Mouse (Mus musculus) kidney, postnatal 14 days (tissue): ENCODE measurements at regions not wholly inside any gene's neighbourhood (a gene's known extent, or its start where the extent isn't known, plus 50 kb on each side); places are given as distances from the start of the nearest gene placed in this dataset.
A peak's percentile ranks its signal among the peaks of the same experiment; 100 is the strongest.

Experiments used
- DNase-seq: peaks from one replicate; pipeline ENCODE4 v3.0.0; 2022; ENCODE audit warnings: mixed read lengths

DNA sequence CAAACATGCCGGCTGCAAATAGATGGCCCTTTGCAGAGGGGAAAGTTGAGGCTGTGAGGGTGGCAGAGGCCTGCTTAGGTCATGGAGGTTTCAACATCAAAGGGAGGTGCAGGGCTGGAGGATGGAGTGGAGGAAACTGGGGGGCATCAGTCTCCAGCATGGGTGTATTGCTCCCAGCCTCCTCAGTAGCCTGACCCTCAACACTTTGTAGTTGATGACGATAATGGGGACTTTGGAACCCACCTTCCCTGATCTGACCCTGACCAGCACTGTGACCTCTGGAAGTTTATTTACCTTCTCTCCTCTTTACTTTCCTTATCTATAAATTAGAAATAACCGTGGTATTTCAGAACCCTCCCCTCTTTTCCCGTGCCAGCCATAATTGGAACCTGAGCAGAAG lies 56.2 kb downstream of the Gm26897 start:
- DNase-seq: no peak

DNA sequence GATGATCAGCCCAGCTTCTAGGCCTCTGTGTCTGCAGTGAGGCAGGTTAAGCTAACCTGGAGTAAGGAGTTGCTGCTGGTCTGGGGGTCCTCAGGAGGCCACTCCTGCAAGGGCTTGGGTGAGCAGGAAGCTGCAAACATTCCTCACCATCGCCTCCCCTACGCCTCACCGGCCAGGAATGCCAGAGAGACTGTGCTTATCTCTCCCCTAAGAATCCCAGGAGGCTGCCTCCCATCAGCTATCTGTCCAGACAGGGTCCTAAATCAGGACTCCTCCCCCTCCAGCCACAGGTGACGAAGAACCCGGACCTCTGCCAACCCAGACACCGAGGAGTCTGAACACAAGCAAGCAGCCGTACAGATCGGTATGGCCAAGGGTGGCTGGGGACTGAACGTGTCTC lies 56.8 kb downstream of the Gm26897 start:
- DNase-seq: no peak

DNA sequence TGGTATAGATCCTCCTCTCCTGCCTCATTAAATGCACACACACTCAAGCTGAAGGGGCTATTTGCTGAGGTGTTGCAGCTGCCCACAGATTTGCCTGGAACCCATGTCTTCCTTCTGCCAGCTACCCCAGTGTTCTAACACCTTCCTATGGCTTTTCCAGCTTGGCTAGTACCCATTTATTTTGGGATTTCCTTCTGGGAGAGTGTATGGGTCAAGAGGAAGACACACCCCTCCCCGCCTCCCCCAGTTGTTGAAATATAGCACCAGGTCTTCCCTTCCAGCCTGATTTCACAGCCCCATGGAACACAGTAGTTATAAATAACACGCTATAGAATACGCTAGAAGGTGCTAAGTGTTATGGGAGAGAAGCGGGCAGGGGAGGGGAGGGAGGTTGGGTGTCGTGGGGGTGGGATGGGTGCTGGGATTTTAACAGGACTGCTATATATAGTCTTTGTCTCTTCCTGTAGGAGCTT lies 57.4 kb downstream of the Gm26897 start:
- no peak for DNase-seq

DNA sequence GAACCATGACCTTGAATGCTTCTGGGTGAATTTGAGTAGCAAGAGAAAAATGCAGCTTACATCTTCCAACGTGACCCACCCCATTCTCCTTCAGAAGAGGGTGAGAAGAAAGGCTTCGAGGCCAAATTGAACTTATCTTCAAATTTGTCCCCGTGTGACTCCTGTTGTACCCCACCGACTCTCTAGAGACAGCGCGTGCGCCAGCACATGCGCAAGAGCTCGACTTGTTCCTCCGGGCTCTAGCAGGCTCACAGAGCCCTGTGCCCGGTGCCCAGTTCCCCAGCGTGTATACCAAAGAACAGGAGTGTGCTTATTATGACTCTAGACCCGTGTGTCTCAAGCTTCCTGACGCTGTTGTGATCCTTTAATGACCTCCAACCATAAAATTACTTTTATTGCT lies 59.0 kb downstream of the Gm26897 start:
- no peak for DNase-seq

DNA sequence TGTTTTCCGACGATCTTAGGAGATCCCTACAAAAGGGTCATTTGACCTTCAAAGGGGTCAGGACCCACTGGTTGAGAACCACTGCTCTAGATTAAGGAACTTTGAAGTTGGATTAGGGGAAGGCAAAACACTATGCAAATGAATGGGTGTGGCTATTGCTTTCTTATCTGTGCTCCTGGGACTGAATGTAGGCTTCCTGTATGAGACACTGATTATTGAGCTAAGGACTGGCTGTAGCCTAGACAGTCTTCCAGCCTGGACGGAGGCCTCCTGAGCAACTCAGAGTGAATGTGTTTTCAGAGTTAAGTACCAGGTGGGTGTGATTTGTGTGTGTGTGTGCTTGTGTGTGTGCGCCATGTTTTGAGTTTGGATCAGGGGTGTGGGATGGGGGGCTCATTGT lies 59.5 kb downstream of the Gm26897 start:
- no peak for DNase-seq

DNA sequence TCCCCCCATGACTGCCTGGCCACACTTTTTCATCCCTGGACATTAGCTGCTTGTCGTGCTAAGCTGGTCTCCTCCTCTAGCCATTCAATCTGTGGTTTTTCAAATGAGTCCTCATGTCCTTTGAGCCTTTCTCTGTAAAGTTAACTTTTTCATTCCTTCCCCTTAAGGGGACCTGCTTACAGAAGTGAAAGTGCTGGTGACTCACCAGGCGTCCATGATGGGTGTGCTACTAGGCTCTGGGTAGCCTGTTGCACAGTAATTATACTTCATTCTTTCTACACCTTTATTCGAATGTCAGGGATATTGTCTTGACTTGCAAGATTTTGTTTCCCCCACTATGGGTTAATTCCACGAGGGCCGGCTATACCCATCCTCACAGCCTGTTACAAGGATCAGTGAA lies 63.2 kb downstream of the Gm26897 start:
- DNase-seq: no peak

DNA sequence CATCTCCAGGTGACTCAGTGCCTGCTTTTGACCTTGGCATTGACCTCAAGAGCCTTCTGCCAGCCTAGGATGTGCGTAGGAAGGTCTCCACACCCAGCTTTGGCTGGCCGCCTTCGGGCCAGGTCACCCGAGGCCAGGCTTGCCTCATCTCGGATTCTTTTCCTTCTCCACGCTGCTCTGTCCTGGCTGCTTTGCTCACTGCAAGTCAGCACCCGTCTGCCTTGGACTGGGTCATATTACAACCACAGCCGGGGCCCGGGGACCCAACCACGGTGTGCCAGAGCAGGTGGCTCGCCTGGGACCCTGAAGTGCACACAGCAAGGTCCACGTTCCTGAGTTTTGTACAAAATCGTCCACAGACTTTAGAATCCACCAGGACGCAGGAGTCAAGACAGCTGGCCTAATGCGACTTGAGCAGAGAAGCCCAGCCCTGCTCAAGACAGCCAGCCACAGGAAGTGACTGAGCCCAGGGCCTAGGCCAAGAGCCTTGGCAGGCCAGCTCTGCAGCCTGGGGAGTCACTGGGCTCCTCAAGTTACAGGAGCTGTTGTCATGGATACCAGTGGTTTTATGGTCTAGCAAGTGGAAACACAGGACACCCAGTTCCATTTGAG lies 66.1 kb downstream of the Gm26897 start:
- DNase-seq: peak; percentile 82

DNA sequence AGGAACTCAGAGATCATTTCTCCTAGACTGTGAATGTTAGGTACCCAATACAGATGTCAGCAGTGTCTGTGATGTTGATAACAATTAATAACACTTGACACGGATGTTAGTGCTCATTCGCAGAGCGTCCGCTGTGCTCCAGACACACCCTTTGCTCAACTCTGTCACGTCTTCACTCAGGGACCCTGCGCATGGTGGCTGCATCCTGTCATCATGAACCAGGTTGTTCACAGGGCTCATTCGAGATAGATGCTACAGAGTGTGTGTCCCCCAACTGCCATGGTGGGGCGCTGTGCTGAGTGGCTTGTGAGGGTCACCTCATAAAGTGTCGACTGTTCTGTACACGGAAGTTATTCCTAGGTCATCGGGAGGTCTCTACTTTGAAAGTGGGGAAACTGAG lies 66.8 kb downstream of the Gm26897 start:
- no peak for DNase-seq

DNA sequence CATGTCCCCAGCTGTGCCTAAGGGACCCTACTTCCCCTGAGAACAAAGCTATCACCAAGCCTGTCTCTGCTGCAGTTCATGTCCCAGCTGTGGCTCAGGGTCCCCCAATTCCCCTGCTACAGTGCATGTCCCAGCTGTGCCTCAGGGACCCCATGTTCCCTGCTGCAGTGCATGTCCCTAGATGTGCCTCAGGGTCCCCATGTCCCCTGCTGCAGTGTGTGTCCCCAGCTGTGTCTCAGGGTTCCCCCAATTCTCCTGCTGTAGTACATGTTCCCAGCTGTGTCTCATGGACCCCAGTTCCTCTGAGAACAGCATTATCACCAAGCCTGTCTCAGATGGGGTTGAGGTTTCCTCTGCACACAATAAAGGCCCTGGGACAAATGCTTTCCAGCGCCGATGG lies 67.3 kb downstream of the Gm26897 start:
- DNase-seq: no peak

DNA sequence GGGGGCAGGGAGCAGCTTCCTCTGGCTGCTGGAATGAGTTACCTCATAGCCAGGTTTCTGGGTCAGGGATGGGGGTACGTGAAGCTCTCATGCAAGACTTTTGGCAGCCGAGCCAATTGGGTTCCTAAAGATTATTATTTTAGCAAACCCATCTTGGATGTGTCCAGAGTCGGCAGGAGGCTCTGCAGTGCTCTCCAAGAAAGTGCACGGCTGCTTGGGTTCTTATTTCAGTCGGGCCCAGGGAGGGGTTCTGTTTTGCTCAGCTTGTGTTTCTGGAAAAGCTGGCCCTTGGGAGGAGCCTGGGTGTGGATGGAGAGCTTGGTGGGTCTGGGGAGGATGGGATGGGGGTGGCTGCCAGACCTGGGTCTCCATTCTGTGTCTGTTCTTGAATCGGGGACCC lies 70.8 kb downstream of the Gm26897 start:
- no peak for DNase-seq

DNA sequence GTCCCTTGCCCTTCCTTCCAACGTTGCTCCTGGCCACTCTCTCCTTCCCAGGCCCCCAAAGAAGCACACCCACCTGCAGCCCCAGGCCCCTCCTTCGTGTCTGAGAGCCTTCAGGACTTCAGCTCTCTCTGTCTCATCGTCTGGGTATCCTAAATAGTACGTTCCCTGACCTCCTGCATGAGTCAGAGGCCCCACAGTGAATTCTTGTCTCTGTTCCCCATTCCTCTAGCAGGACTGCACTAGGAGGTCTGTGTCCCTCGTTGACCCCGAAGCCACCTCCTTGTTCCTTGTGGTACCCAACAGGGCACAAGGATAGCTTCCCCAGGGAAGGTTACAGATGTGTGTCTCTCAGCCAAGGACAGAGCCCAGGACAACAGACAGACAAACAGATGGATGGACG lies 71.4 kb downstream of the Gm26897 start:
- DNase-seq: no peak

DNA sequence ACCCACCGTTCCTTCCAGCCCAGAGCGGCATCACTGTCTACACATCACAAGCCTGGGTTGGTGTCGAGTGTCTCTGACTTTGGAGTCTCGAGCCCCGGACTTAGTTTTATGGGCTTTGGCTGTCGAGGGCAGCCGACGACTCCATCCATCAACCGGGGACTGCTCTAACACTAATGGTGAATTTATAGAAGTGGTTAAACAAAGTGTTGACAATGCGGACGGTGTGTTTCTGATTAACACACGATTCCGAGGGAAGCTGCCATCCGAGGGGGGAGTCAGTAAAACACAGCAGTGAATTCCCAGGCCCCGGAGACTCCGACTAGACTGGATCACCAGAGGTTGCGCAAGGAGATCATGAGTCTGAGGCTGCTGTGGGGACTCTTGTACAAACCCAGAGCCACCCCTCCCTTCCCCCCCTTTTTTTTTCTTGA lies 72.1 kb downstream of the Gm26897 start:
- peak; percentile 24 for DNase-seq

DNA sequence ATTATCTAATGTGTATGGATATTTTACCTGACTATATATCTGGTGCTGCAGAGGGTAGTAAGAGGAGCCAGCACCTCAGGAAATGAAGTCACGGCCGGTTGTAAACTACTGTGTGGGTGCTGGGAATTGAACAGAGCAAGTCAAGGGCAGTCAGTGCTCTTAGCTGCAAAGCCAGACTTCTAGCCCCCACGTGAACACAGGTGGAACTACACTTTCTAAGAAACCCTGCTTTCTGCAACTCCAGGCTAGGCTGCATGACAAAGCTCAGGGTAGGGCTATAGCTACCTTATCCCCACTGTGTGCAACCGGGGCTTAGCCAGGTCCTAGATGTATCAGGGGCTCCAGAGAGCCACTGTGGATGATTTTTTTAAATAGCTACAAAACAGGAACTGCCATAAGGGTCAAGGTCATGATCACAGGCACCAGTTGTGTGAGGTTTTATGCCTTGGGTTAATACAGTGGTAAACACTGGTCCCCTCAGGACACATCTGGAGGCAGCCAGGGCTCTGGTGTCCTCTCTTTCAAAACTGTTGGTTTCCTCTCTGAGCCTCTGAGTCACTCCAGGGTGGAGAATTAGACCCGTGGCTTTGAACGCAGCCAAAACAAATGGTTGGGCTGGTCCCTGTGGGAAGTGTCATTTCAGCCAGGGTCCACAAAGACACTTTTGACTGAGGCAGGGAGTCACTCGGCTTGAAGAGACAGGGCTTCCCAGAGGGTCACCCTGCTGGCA lies 76.5 kb downstream of the Gm26897 start:
- DNase-seq: peak; percentile 25

DNA sequence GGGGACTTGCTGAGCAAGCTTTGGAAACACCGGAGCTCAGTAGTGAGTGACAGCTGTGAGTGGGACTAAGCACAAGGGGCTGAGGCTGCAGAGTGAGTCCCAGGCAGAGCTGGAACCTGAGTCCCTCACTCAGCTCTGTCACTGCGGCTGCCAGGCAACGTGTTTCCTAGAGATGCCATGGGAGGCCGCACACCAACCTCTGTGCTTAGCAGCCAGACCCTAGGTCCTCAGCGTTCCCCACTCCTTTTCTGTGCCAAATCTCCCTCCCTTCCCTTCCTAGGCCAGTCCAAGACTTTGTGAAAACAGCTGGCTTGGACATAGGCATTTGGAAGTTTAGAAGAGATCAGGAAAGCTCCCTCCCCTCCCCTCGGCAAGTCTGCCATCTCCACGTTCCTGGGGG lies 78.9 kb downstream of the Gm26897 start:
- DNase-seq: no peak

DNA sequence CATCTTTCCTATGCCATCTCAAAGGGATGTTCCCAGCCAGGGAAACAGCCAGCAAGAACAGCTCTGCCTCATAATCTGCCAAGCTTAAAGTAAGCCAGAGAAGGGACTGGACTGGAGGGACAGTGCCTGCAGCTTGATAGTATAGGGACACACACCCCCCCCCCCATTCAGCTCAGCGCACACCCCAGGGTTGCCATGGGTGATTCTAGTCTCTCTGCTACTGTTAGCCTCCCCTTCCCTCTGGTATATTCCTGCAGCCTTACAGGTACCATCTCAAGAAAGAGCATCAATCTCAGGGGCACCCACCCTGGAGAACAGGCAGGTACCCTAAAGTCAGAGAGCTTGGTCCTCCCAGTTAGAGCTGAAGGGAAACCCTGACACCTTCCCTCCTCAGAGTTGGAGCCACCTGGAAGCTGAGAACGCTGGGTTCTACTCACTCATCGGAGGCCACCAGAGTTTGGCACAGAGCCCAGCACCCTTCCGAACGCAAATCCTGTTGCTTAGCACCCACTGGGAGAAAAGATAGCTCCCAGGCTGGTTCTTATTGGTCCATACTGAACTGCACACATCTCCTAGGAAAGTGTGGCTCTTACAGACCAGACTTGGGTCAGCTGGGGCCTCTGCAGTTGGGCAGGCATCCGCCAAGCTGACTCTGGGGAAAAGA lies 79.5 kb downstream of the Gm26897 start:
- DNase-seq: no peak

DNA sequence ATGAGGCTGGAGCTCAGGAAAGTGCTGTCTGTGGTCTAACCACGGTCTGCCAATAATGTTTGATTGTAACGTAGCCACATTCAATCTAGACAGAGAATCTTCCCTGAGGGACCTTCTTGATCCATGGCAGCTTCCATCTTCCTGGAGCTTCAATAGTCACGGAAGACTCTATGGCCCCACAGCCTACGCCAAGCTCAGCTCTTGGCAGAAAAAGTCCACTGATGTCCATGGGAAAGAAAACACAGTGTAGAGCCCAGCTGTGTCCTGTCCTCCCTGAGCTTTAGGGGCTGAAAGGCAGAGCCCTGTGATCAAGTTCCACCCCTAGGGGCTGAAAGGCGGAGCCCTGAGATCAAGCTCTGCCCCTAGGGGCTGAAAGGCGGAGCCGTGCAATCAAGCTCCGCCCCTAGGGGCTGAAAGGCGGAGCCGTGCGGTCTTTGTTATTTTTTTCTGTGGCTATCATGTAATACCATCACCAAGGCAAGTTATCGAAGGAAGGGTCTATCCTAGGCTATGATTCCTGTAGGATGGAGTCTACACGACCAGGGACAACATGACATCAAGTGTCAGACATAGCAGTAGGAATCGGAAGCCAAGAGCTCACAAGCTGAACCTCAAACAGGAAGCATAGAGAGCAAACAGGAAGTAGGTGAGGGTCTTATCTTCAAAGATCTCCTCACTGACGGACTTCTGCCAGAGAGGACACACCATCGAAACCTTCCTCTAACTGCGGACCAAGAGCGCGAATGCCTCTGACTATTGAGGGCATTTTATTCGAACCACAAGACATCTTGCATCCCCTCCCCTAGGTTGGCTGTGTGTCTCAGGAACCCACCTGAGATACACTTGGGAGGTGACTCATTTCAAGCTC lies 81.4 kb downstream of the Gm26897 start:
- no peak for DNase-seq

DNA sequence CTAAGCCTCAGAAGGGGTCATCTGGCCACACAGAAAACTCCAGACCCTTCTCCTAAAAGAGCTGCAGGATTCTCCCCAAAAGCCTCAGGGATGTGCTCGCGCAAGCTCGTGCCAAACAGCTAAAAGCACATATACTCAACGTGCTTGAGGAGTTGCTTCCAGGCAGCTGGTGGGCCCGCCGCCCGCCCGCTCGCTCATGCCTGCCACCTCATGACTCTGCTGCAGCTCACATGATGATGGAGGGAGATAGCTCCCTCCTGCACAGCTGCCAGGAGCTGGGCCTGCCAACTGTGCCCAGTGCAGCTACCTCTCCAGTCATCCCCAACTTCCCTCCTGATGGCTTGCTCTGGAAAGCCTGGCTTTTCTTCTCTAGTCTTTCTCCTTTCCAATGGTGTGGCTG lies 87.2 kb downstream of the Gm26897 start:
- no peak for DNase-seq

DNA sequence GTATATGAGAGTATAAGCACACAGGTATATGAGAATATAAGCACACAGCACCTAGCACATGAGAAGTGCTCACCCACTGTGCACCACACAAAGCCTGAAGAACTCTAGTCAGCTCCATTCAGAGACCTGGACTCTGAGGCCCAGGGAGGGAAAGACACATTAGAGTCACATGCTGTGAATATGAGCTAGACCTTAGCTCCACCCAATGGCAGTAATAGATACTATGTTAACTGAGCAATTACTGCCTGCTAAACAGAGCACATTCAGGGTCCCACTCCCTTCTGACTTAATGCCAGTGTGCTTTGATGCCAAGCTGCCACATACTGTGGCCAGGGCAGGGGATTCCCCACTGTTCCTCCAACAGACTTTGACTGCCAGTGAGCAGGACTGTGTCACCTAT lies 89.2 kb downstream of the Gm26897 start:
- no peak for DNase-seq

DNA sequence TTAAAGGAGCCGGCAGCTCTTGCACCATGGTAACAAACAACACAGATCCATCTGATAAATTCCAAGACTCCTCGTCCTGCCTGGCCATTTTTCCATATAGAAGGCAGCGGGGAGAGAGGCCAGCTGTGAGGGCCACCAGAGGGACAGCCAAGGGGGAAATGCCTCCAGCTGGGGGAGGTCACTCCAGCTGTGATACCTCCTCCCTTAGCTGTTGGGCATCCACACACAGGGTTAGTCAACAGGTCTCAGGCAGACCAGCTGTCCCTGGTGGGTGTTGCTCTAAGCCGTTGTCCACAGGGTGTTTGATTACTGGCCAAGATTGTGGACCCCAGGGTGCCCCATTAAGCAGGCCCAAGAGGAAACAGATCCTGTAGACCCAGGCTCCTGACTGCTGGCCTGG lies 89.7 kb downstream of the Gm26897 start:
- no peak for DNase-seq

DNA sequence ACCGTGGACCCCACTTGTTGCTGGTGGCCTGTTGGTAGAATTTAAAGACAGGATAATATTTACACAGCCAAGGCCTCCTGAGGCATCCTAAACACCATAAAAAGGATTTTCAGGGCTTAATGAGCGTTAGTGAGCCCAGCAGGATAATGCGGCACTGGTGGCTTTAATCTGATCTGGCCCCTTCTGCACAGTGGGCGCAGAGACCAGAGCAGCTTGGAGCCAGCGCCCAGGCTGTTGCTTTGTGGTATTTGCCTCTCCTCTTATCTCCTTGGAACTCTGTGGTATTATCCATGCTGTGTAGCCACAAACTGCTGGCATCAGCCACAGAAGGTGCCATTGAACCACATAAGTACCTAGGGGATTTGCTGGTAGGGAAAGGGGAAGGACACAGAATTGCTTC lies 90.1 kb downstream of the Gm26897 start:
- DNase-seq: no peak

DNA sequence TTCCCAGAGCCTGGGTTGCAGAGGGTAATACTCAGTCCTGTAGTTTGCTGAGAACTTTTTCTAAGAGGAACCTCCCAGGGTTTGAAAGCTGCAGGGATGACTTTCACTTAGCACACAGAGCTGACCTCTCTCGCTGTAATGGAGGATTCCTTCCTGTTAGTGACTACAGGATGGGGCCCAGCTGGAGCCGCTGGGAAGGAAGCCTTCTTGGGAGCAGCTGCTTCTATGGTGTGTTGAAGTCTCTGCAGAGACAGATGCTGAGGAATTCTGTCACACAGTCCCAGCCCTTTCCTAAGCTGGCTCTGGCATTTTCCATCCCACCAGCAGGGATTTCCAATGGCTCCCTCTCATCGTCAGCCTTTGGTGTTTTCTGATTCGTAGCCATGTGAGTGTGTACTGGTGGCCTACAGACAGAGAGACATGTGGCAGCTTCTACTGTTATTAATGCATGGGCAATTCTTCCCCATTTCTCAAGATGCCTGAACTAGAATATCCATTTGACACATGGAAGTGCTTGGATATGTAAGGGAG lies 90.9 kb downstream of the Gm26897 start:
- peak; percentile 50 for DNase-seq

DNA sequence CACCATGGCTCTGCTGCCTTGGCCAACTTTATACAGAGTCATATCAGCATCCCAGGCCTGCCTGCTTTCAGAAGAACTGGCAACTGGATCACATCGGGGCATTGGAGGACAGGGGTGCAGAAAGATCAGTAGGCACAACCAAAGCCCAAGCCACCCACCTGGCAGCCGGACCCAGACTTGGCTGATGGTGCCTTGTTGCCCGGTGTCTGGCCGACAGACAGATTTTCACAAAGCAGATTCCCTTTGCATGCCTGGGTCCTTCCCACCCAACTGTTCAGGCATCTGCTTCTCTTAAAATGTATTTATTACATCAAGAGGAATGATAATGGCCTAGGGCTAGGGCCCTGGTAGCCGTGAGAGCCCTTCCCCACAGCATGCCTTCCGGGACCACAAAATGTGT lies 96.2 kb downstream of the Gm26897 start:
- no peak for DNase-seq
